ENCODE assay signal across 27 mouse cellular contexts in genomic region chr19:46489448-46489847, GRCm38 (mm10). TPM values are rescaled to one million over a fixed set of nuclear protein-coding genes. Genes with fewer than 3 reads are reported as not detected.
A peak's percentile ranks its signal among the peaks of the same experiment; 100 is the strongest.
DNase-seq lines count a peak whose midpoint lies in the region; ATAC-seq and TF ChIP-seq lines count a peak whose summit lies in the region.
"Had no signal": no experiment of that assay in that cellular context is flagged by ENCODE, and none has a peak within 500 bp of the region (broad histone marks: within the 10 kb centered on the region; RNA-seq: fewer than 3 reads in every experiment).

No protein-coding gene starts in this region.

- no peak overlapping the region for H3K4me2 ChIP-seq in lung, embryonic 15.5 days
- no peak overlapping the region for H3K4me2 ChIP-seq in hindbrain, embryonic 13.5 days
- H3K4me2 ChIP-seq: embryonic facial prominence, embryonic 13.5 days; heart, embryonic 15.5 days; hindbrain, embryonic 12.5 days; intestine, embryonic 15.5 days had no signal

- no peak overlapping the region for H3K9ac ChIP-seq in lung, embryonic 15.5 days
- no peak overlapping the region for H3K9ac ChIP-seq in hindbrain, embryonic 13.5 days
- H3K9ac ChIP-seq: embryonic facial prominence, embryonic 13.5 days; forebrain, postnatal 0 days; heart, embryonic 15.5 days; hindbrain, embryonic 12.5 days; intestine, embryonic 15.5 days had no signal

- TF ChIP-seq CTCF in embryonic fibroblast, embryonic 13.5 days (IDR thresholded peaks at IDR 0.05; ENCODE audit: borderline replicate concordance, insufficient read depth, low read length), result no peak

- H3K4me1 ChIP-seq in heart, embryonic 10.5 days, result peaks cover 60% of the 10 kb centered on the region
- H3K4me1 ChIP-seq in lung, embryonic 15.5 days, result peaks cover 51% of the 10 kb centered on the region
- H3K4me1 ChIP-seq in embryonic fibroblast, embryonic 13.5 days (ENCODE audit: control insufficient read depth, insufficient read depth, low read length), result peaks cover 27% of the 10 kb centered on the region
- peaks cover 9% of the 10 kb centered on the region for H3K4me1 ChIP-seq in hindbrain, embryonic 13.5 days (replicated peaks)

- peak overlapping the region; percentile 18; the same call in 1 of the 2 replicates for H3K27ac ChIP-seq in heart, embryonic 10.5 days
- H3K27ac ChIP-seq in lung, embryonic 15.5 days, result peak overlapping the region; percentile 42; the same call in 1 of the 2 replicates
- peak overlapping the region; percentile 93 for H3K27ac ChIP-seq in embryonic fibroblast, embryonic 13.5 days (ENCODE audit: insufficient read depth, low read length)
- peak overlapping the region; percentile 90 for H3K27ac ChIP-seq in macrophage
- H3K27ac ChIP-seq in hindbrain, embryonic 13.5 days, result no peak overlapping the region
- H3K27ac ChIP-seq: embryonic facial prominence, embryonic 13.5 days; heart, embryonic 15.5 days; hindbrain, embryonic 12.5 days; intestine, embryonic 15.5 days had no signal

- intact Hi-C loops in heart, postnatal 36 days (cut with DNase I), result no loop called here

- no peak overlapping the region for H3K4me3 ChIP-seq in heart, embryonic 10.5 days
- H3K4me3 ChIP-seq in lung, embryonic 15.5 days, result no peak overlapping the region
- H3K4me3 ChIP-seq in embryonic fibroblast, embryonic 13.5 days (ENCODE audit: insufficient read depth, low read length), result no peak overlapping the region
- no peak overlapping the region for H3K4me3 ChIP-seq in macrophage (ENCODE audit: inconsistent target)
- H3K4me3 ChIP-seq in hindbrain, embryonic 13.5 days, result no peak overlapping the region
- H3K4me3 ChIP-seq: embryonic facial prominence, embryonic 13.5 days; gastrocnemius, adult 2 months; heart, embryonic 15.5 days; hindbrain, embryonic 12.5 days; intestine, embryonic 15.5 days had no signal

- ATAC-seq in lung, embryonic 15.5 days (ENCODE audit: borderline replicate concordance, extremely low read depth, low FRiP score, low TSS enrichment), result no peak
- no peak for ATAC-seq in hindbrain, embryonic 13.5 days (ENCODE audit: low FRiP score)
- ATAC-seq: forebrain, embryonic 14.5 days; forebrain, postnatal 0 days; hindbrain, embryonic 16.5 days; intestine, embryonic 15.5 days; Patski had no signal

- no peak for TF ChIP-seq POLR2A in embryonic fibroblast, embryonic 13.5 days (IDR thresholded peaks at IDR 0.05; ENCODE audit: low read depth, low read length)

- DNase-seq in heart, embryonic 10.5 days (ENCODE audit: low spot score), result no peak
- no peak for DNase-seq in heart, postnatal 36 days
- no peak for DNase-seq in lung, adult 18-20 months
- DNase-seq: adrenal gland, postnatal 10 days; adrenal gland, postnatal 36 days; B cell, adult 2 months; cerebellum, adult 18-20 months; cerebellum, adult 9-10 months; cerebellum, postnatal 25 days; forebrain, postnatal 0 days; gastrocnemius, postnatal 14 days; heart, adult 18-20 months; heart, postnatal 10 days had no signal

- H3K79me2 ChIP-seq in macrophage (ENCODE audit: inconsistent target), result no peaks in the 10 kb centered on the region

- H3K27me3 ChIP-seq in heart, embryonic 10.5 days (ENCODE audit: insufficient read depth, poor library complexity, severe bottlenecking), result no peaks in the 10 kb centered on the region
- no peaks in the 10 kb centered on the region for H3K27me3 ChIP-seq in lung, embryonic 15.5 days
- no peaks in the 10 kb centered on the region for H3K27me3 ChIP-seq in hindbrain, embryonic 13.5 days
- H3K27me3 ChIP-seq: CH12.LX; embryonic facial prominence, embryonic 13.5 days; heart, embryonic 15.5 days; hindbrain, embryonic 12.5 days; intestine, embryonic 15.5 days; Patski had no signal

- 82% methylated on average over 1 of the region's 1 CpGs for WGBS in heart, embryonic 10.5 days
- 75% methylated on average over 1 of the region's 1 CpGs for WGBS in lung, embryonic 15.5 days
- WGBS in macrophage (ENCODE audit: missing documents), result 100% methylated on average over 1 of the region's 1 CpGs
- 100% methylated on average over 1 of the region's 1 CpGs for WGBS in hindbrain, embryonic 13.5 days

- H3K9me3 ChIP-seq in heart, embryonic 10.5 days, result no peaks in the 10 kb centered on the region
- H3K9me3 ChIP-seq in lung, embryonic 15.5 days, result no peaks in the 10 kb centered on the region
- H3K9me3 ChIP-seq in hindbrain, embryonic 13.5 days, result no peaks in the 10 kb centered on the region
- H3K9me3 ChIP-seq: embryonic facial prominence, embryonic 13.5 days; G1E; heart, embryonic 15.5 days; hindbrain, embryonic 12.5 days; intestine, embryonic 15.5 days had no signal

- peaks cover 11% of the 10 kb centered on the region for H3K36me3 ChIP-seq in heart, embryonic 10.5 days
- H3K36me3 ChIP-seq in lung, embryonic 15.5 days, result peaks cover 15% of the 10 kb centered on the region; the same call in 1 of the 2 replicates
- no peaks in the 10 kb centered on the region for H3K36me3 ChIP-seq in macrophage (ENCODE audit: inconsistent target)
- H3K36me3 ChIP-seq in hindbrain, embryonic 13.5 days, result peaks cover 33% of the 10 kb centered on the region
- H3K36me3 ChIP-seq: heart, embryonic 15.5 days; intestine, embryonic 15.5 days had no signal

RNA-seq across cellular contexts. Expression of gene Trim8, which starts 12.1 kb away (rescaled TPM):
- polyA plus RNA-seq in heart, embryonic 10.5 days (2016; fragmentation: Nextera tagmentation; extraction: Ambion mirVana), result 17.6 and 22.0 TPM in 2 replicates
- 10 to 100 TPM; 38.7 to 40.0 TPM for total RNA-seq in heart, postnatal 36 days (2021)
- 22.2 and 27.8 TPM in 2 replicates for polyA plus RNA-seq in lung, embryonic 15.5 days (2015; fragmentation: Nextera tagmentation; extraction: Ambion mirVana)
- polyA plus RNA-seq in embryonic fibroblast, embryonic 13.5 days (2011; ENCODE audit: insufficient read length, low read depth, missing spikeins), result 22.1 and 25.9 TPM in 2 replicates
- 10 to 100 TPM; 15.9 to 99.6 (median 53.2) TPM for total RNA-seq in macrophage (2018; cell fraction: chromatin; rRNA removed)
- 100 to 1,000 TPM in 1 of 26 experiments, 10 to 100 TPM in 25; 25.7 to 101 (median 73.3) TPM for total RNA-seq in macrophage (2018; cell fraction: cytosol; rRNA removed)
- total RNA-seq in macrophage (2018; cell fraction: nucleus; rRNA removed), result 100 to 1,000 TPM in 4 of 26 experiments, 10 to 100 TPM in 22; 24.4 to 126 (median 65.5) TPM
- 33.5 to 58.8 TPM (median 46.5 TPM) in 3 replicates for polyA plus RNA-seq in macrophage (2018)
- polyA plus RNA-seq in hindbrain, embryonic 13.5 days (2015; fragmentation: Nextera tagmentation; extraction: Ambion mirVana), result 29.7 and 31.6 TPM in 2 replicates
